Mouse (Mus musculus): ENCODE results near the gene Rassf6. TPM values are rescaled to one million over a fixed set of nuclear protein-coding genes. Genes with fewer than 3 reads are reported as not detected.

Gene Rassf6
- total RNA-seq, 2 experiments from 2014 or later = 0.81 to 1.9 TPM

GRCm38 (mm10) chr5:90588104-90588503, 52.4 kb downstream of the Rassf6 start:
- intact Hi-C loops (cut with DNase I) = loop anchor here (2.0 to 10.0 kb wide), 2 partner anchors 83 to 183 kb away; no protein-coding TSS in a partner anchor
- DNase-seq (ENCODE audit: extremely low spot score in 1 of 2, low spot score in 2 of 2) = no peak

GRCm38 (mm10) chr5:90586511-90586910, 53.9 kb downstream of the Rassf6 start:
- DNase-seq (ENCODE audit: extremely low spot score in 1 of 2, low spot score in 2 of 2) = no peak
- intact Hi-C loops (cut with DNase I) = loop anchor here (10.0 kb wide), 1 partner anchor 82 kb away; no protein-coding TSS in a partner anchor

GRCm38 (mm10) chr5:90584799-90585198, 55.7 kb downstream of the Rassf6 start:
- intact Hi-C loops (cut with DNase I) = loop anchor here (10.0 kb wide), 1 partner anchor 80 kb away; no protein-coding TSS in a partner anchor
- no peak for DNase-seq (ENCODE audit: extremely low spot score in 1 of 2, low spot score in 2 of 2)

GRCm38 (mm10) chr5:90582179-90582578, 58.3 kb downstream of the Rassf6 start:
- no peak for DNase-seq (ENCODE audit: extremely low spot score in 1 of 2, low spot score in 2 of 2)
- intact Hi-C loops (cut with DNase I) = loop anchor here (10.0 kb wide), 1 partner anchor 77 kb away; no protein-coding TSS in a partner anchor

GRCm38 (mm10) chr5:90579556-90579955, 60.9 kb downstream of the Rassf6 start:
- DNase-seq (ENCODE audit: extremely low spot score in 1 of 2, low spot score in 2 of 2) = no peak
- intact Hi-C loops (cut with DNase I) = no loop called here

GRCm38 (mm10) chr5:90577751-90578150, 62.7 kb downstream of the Rassf6 start:
- DNase-seq (ENCODE audit: extremely low spot score in 1 of 2, low spot score in 2 of 2) = no peak
- intact Hi-C loops (cut with DNase I) = no loop called here

- intact Hi-C loops (cut with DNase I) = no loop called here
- no peak for DNase-seq (ENCODE audit: extremely low spot score in 1 of 2, low spot score in 2 of 2)
Measured at GRCm38 (mm10) chr5:90571216-90571615, 69.2 kb downstream of the Rassf6 start.

- DNase-seq (ENCODE audit: extremely low spot score in 1 of 2, low spot score in 2 of 2) = no peak
Measured at GRCm38 (mm10) chr5:90568338-90568737, 72.1 kb downstream of the Rassf6 start.

GRCm38 (mm10) chr5:90567788-90568187, 72.7 kb downstream of the Rassf6 start:
- no peak for DNase-seq (ENCODE audit: extremely low spot score in 1 of 2, low spot score in 2 of 2)
- intact Hi-C loops (cut with DNase I) = no loop called here

More at GRCm38 (mm10) chr5:90568338-90568737, 72.1 kb downstream of the Rassf6 start:
- intact Hi-C loops (cut with DNase I) = no loop called here

- intact Hi-C loops (cut with DNase I) = no loop called here
- no peak for DNase-seq (ENCODE audit: extremely low spot score in 1 of 2, low spot score in 2 of 2)
Measured at GRCm38 (mm10) chr5:90565205-90565604, 75.3 kb downstream of the Rassf6 start.

GRCm38 (mm10) chr5:90564161-90564560, 76.3 kb downstream of the Rassf6 start:
- intact Hi-C loops (cut with DNase I) = no loop called here
- DNase-seq (ENCODE audit: extremely low spot score in 1 of 2, low spot score in 2 of 2) = no peak

- no peak for DNase-seq (ENCODE audit: extremely low spot score in 1 of 2, low spot score in 2 of 2)
- intact Hi-C loops (cut with DNase I) = no loop called here
Measured at GRCm38 (mm10) chr5:90562880-90563279, 77.6 kb downstream of the Rassf6 start.

- DNase-seq (ENCODE audit: extremely low spot score in 1 of 2, low spot score in 2 of 2) = no peak
- intact Hi-C loops (cut with DNase I) = no loop called here
Measured at GRCm38 (mm10) chr5:90561721-90562275, 78.7 kb downstream of the Rassf6 start.

- intact Hi-C loops (cut with DNase I) = no loop called here
- DNase-seq (ENCODE audit: extremely low spot score in 1 of 2, low spot score in 2 of 2) = no peak
Measured at GRCm38 (mm10) chr5:90560743-90561142, 79.7 kb downstream of the Rassf6 start, which contains the start of gene 5830473C10Rik. Gene 5830473C10Rik, plus strand, starts transcription at chr5:90561107.

GRCm38 (mm10) chr5:90556052-90556451, 84.4 kb downstream of the Rassf6 start:
- intact Hi-C loops (cut with DNase I) = no loop called here
- DNase-seq (ENCODE audit: extremely low spot score in 1 of 2, low spot score in 2 of 2) = no peak

Other genes starting within 250 kb of the Rassf6 start
- under 1 TPM in 1 of 2 experiments, not detected in 1; 0.28 TPM for gene Alb, start 179.8 kb downstream of the Rassf6 start, total RNA-seq (2021)
- gene Afp, start 149.9 kb downstream of the Rassf6 start, total RNA-seq (2021) = under 1 TPM in 1 of 2 experiments, not detected in 1; 0.20 TPM
- gene Afm, start 121.7 kb downstream of the Rassf6 start, total RNA-seq (2021) = not detected
- gene 5830473C10Rik, start 79.5 kb downstream of the Rassf6 start, total RNA-seq (2021) = 1 to 10 TPM in 1 of 2 experiments, under 1 TPM in 1; 0.89 to 1.1 TPM
- not detected for gene Cxcl5, start 118.7 kb upstream of the Rassf6 start, total RNA-seq (2021)
- not detected for gene Ppbp, start 127.9 kb upstream of the Rassf6 start, total RNA-seq (2021)
- 1 to 10 TPM; 1.6 to 8.3 TPM for gene Pf4, start 131.8 kb upstream of the Rassf6 start, total RNA-seq (2021)
- not detected for gene Cxcl3, start 145.4 kb upstream of the Rassf6 start, total RNA-seq (2021)
- not detected for gene Cxcl15, start 153.9 kb upstream of the Rassf6 start, total RNA-seq (2021)